Mouse (Mus musculus): ENCODE results near the gene Acer1.

- no peak for TF ChIP-seq CTCF (IDR thresholded peaks at IDR 0.05; ENCODE audit: control insufficient read depth, insufficient read depth, insufficient read length)
- TF ChIP-seq CEBPB (IDR thresholded peaks at IDR 0.05; ENCODE audit: low read depth) = no peak
- TF ChIP-seq USF1 (IDR thresholded peaks at IDR 0.05; ENCODE audit: low read depth) = no peak
Observed at GRCm38 (mm10) chr17:56917166-56917565, 64.8 kb downstream of the Acer1 start.

All from C2C12 (cell line).